Mouse (Mus musculus): ENCODE measurements at regions not wholly inside any gene's neighbourhood (a gene's known extent, or its start where the extent isn't known, plus 50 kb on each side); places are given as distances from the start of the nearest gene placed in this dataset.

- H3K27me3 ChIP-seq = no peaks in the 10 kb centered on the region
- no peaks in the 10 kb centered on the region for H3K4me1 ChIP-seq
- no peak overlapping the region for H3K9ac ChIP-seq (replicated peaks)
- ATAC-seq (ENCODE audit: low FRiP score, low read depth) = no peak
- H3K4me3 ChIP-seq = no peak overlapping the region
- H3K9me3 ChIP-seq = no peaks in the 10 kb centered on the region
- H3K27ac ChIP-seq (replicated peaks) = no peak overlapping the region
- no peak overlapping the region for H3K4me2 ChIP-seq (replicated peaks)
- H3K36me3 ChIP-seq = no peaks in the 10 kb centered on the region
Observed at GRCm38 (mm10) chr3:68758609-68759008, 68.2 kb downstream of the Il12a start.

- no peak for ATAC-seq (ENCODE audit: low FRiP score, low read depth)
- no peak overlapping the region for H3K4me3 ChIP-seq
- no peak overlapping the region for H3K27ac ChIP-seq (replicated peaks)
- no peaks in the 10 kb centered on the region for H3K36me3 ChIP-seq
- no peak overlapping the region for H3K9ac ChIP-seq (replicated peaks)
- no peaks in the 10 kb centered on the region for H3K4me1 ChIP-seq
- no peaks in the 10 kb centered on the region for H3K9me3 ChIP-seq
- H3K27me3 ChIP-seq = no peaks in the 10 kb centered on the region
- 67% methylated on average over 8 of the region's 8 CpGs for WGBS
- H3K4me2 ChIP-seq (replicated peaks) = no peak overlapping the region
Observed at GRCm38 (mm10) chr3:68759375-68759774, 68.9 kb downstream of the Il12a start.

- Histone ChIP-seq H3K9ac (replicated peaks) (no peak overlapping the region), H3K36me3 (no peaks in the 10 kb centered on the region), H3K27me3 (no peaks in the 10 kb centered on the region), H3K4me3 (no peak overlapping the region), H3K4me2 (replicated peaks) (no peak overlapping the region), H3K4me1 (no peaks in the 10 kb centered on the region), H3K27ac (replicated peaks) (no peak overlapping the region), H3K9me3 (no peaks in the 10 kb centered on the region)
- ATAC-seq (ENCODE audit: low FRiP score, low read depth) = no peak
- 71% methylated on average over 2 of the region's 2 CpGs for WGBS
Observed at GRCm38 (mm10) chr3:68760806-68761205, 70.4 kb downstream of the Il12a start.

- Histone ChIP-seq H3K4me3 (no peak overlapping the region), H3K27ac (replicated peaks) (no peak overlapping the region), H3K4me2 (replicated peaks) (no peak overlapping the region), H3K36me3 (no peaks in the 10 kb centered on the region), H3K9me3 (no peaks in the 10 kb centered on the region), H3K4me1 (no peaks in the 10 kb centered on the region), H3K9ac (replicated peaks) (no peak overlapping the region), H3K27me3 (no peaks in the 10 kb centered on the region)
- WGBS = 75% methylated on average over 7 of the region's 7 CpGs
- ATAC-seq (ENCODE audit: low FRiP score, low read depth) = no peak
Observed at GRCm38 (mm10) chr3:68761242-68761625, 70.8 kb downstream of the Il12a start.

- Histone ChIP-seq H3K4me2 (replicated peaks) (no peak overlapping the region), H3K9me3 (no peaks in the 10 kb centered on the region), H3K36me3 (no peaks in the 10 kb centered on the region), H3K27me3 (no peaks in the 10 kb centered on the region), H3K9ac (replicated peaks) (no peak overlapping the region), H3K27ac (replicated peaks) (no peak overlapping the region), H3K4me3 (no peak overlapping the region), H3K4me1 (no peaks in the 10 kb centered on the region)
- no peak for ATAC-seq (ENCODE audit: low FRiP score, low read depth)
- 47% methylated on average over 11 of the region's 11 CpGs for WGBS
Observed at GRCm38 (mm10) chr3:68761626-68762331, 71.3 kb downstream of the Il12a start.

GRCm38 (mm10) chr3:68762988-68763387 is 72.5 kb downstream of the Il12a start:
- Histone ChIP-seq H3K4me3 (no peak overlapping the region), H3K4me1 (no peaks in the 10 kb centered on the region), H3K4me2 (replicated peaks) (no peak overlapping the region), H3K36me3 (no peaks in the 10 kb centered on the region), H3K9me3 (no peaks in the 10 kb centered on the region), H3K9ac (replicated peaks) (no peak overlapping the region), H3K27me3 (no peaks in the 10 kb centered on the region), H3K27ac (replicated peaks) (no peak overlapping the region)
- ATAC-seq (ENCODE audit: low FRiP score, low read depth) = no peak
- WGBS = 90% methylated on average over 8 of the region's 8 CpGs

- Histone ChIP-seq H3K27me3 (no peaks in the 10 kb centered on the region), H3K4me2 (replicated peaks) (no peak overlapping the region), H3K9me3 (no peaks in the 10 kb centered on the region), H3K9ac (replicated peaks) (no peak overlapping the region), H3K4me3 (no peak overlapping the region), H3K36me3 (no peaks in the 10 kb centered on the region), H3K27ac (replicated peaks) (no peak overlapping the region), H3K4me1 (no peaks in the 10 kb centered on the region)
- 87% methylated on average over 4 of the region's 4 CpGs for WGBS
- ATAC-seq (ENCODE audit: low FRiP score, low read depth) = no peak
Observed at GRCm38 (mm10) chr3:68764336-68764735, 73.9 kb downstream of the Il12a start.

- no peaks in the 10 kb centered on the region for H3K36me3 ChIP-seq
- no peaks in the 10 kb centered on the region for H3K4me1 ChIP-seq
- ATAC-seq (ENCODE audit: low FRiP score, low read depth) = no peak
- WGBS = 84% methylated on average over 7 of the region's 7 CpGs
- no peak overlapping the region for H3K9ac ChIP-seq (replicated peaks)
- no peak overlapping the region for H3K4me3 ChIP-seq
- H3K4me2 ChIP-seq (replicated peaks) = no peak overlapping the region
- no peaks in the 10 kb centered on the region for H3K27me3 ChIP-seq
- H3K9me3 ChIP-seq = no peaks in the 10 kb centered on the region
- H3K27ac ChIP-seq (replicated peaks) = no peak overlapping the region
Observed at GRCm38 (mm10) chr3:68764917-68765598, 74.6 kb downstream of the Il12a start.

- Histone ChIP-seq H3K9ac (replicated peaks) (no peak overlapping the region), H3K27ac (replicated peaks) (no peak overlapping the region), H3K27me3 (no peaks in the 10 kb centered on the region), H3K4me2 (replicated peaks) (no peak overlapping the region), H3K36me3 (no peaks in the 10 kb centered on the region), H3K4me1 (no peaks in the 10 kb centered on the region), H3K9me3 (no peaks in the 10 kb centered on the region), H3K4me3 (no peak overlapping the region)
- 95% methylated on average over 3 of the region's 3 CpGs for WGBS
- no peak for ATAC-seq (ENCODE audit: low FRiP score, low read depth)
Observed at GRCm38 (mm10) chr3:68771579-68771978, 81.1 kb downstream of the Il12a start.

GRCm38 (mm10) chr3:68777801-68778200 is 87.4 kb downstream of the Il12a start:
- Histone ChIP-seq H3K4me2 (replicated peaks) (no peak overlapping the region), H3K4me1 (no peaks in the 10 kb centered on the region), H3K9ac (replicated peaks) (no peak overlapping the region), H3K9me3 (no peaks in the 10 kb centered on the region), H3K27ac (replicated peaks) (no peak overlapping the region), H3K36me3 (no peaks in the 10 kb centered on the region), H3K27me3 (no peaks in the 10 kb centered on the region), H3K4me3 (no peak overlapping the region)
- no peak for ATAC-seq (ENCODE audit: low FRiP score, low read depth)
- WGBS = 73% methylated on average over 2 of the region's 2 CpGs

GRCm38 (mm10) chr3:68778354-68779040 is 88.1 kb downstream of the Il12a start:
- Histone ChIP-seq H3K36me3 (no peaks in the 10 kb centered on the region), H3K4me2 (replicated peaks) (no peak overlapping the region), H3K4me1 (no peaks in the 10 kb centered on the region), H3K4me3 (no peak overlapping the region), H3K9me3 (no peaks in the 10 kb centered on the region), H3K27me3 (no peaks in the 10 kb centered on the region), H3K27ac (replicated peaks) (no peak overlapping the region), H3K9ac (replicated peaks) (no peak overlapping the region)
- WGBS = 89% methylated on average over 16 of the region's 16 CpGs
- no peak for ATAC-seq (ENCODE audit: low FRiP score, low read depth)

- no peak overlapping the region for H3K4me3 ChIP-seq
- WGBS = 64% methylated on average over 7 of the region's 7 CpGs
- no peaks in the 10 kb centered on the region for H3K9me3 ChIP-seq
- no peak overlapping the region for H3K4me2 ChIP-seq (replicated peaks)
- no peak for ATAC-seq (ENCODE audit: low FRiP score, low read depth)
- no peak overlapping the region for H3K27ac ChIP-seq (replicated peaks)
- H3K4me1 ChIP-seq = no peaks in the 10 kb centered on the region
- H3K27me3 ChIP-seq = no peaks in the 10 kb centered on the region
- no peaks in the 10 kb centered on the region for H3K36me3 ChIP-seq
- no peak overlapping the region for H3K9ac ChIP-seq (replicated peaks)
Observed at GRCm38 (mm10) chr3:68780843-68781242, 88.5 kb upstream of the 1110032F04Rik start.
